Mouse (Mus musculus) layer of hippocampus, adult 9-10 months (tissue): ENCODE measurements at regions not wholly inside any gene's neighbourhood (a gene's known extent, or its start where the extent isn't known, plus 50 kb on each side); places are given as distances from the start of the nearest gene placed in this dataset.
"Not testable (repeated sequence)": the region's sequence is repeated elsewhere in the genome, so short reads cannot be mapped to it uniquely, and the experiment has no call there.

Experiments
- DNase-seq: peaks from one replicate; pipeline ENCODE4 v3.0.0; 2022; ENCODE audit warnings: low spot score

DNA sequence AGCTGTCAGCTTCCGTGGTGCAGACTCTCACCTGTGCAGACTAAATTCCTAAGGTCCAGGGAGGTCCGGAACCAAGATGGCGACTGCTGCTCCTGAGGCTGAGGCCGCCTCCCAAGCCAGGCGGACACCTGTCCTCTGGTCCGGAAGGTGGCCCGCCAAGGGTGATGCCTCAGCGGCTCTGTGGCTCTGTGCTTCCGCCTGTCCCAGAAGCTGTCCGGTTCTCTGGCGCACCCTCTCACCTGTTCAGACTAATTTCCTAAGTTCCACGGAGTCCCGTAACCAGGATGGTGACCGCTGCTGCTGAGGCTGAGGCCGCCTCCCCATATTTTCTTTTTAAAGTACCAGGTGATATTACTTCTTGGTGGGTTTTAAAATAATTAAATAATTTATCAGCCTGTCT is 65.4 kb upstream of the B3galnt2 start:
- DNase-seq: not testable (repeated sequence)

DNA sequence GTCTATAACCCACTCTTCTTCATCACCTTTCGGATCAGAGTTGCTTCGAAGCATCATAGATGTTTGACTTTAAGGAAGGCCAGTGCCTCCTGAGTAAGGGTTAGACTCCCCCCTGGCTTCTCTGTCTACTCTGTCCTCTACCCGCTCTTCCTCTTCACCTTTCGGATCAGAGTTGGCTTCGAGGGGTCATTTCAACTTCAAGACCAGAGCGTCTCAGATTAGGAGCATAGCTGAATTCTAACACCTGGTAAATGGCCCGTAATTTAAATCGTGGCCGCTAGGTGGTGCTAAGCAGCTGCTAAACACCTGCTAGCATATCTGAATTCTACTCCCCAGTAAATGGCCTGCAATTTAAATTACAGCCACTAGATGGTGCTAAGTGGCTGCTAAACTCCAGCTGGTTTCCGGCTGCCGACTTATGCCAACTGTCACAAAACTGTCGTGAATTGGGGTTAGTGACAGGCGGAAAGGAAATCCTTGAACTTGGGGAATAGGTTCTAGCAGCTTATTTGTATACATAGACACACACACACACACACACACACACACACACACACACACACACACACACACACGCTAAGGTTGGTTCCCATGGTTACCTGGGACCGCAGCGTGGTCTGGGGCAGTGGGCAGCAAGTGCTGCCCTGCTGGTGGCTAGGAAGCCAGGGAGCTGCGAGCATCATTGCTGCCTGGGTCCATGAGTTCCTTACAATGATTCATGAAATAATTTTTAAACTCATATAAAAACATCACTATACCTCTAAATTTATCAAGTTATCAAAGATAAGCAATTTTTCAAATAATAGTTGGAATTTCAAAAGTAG is 64.8 kb upstream of the B3galnt2 start:
- DNase-seq: peak; percentile 100

DNA sequence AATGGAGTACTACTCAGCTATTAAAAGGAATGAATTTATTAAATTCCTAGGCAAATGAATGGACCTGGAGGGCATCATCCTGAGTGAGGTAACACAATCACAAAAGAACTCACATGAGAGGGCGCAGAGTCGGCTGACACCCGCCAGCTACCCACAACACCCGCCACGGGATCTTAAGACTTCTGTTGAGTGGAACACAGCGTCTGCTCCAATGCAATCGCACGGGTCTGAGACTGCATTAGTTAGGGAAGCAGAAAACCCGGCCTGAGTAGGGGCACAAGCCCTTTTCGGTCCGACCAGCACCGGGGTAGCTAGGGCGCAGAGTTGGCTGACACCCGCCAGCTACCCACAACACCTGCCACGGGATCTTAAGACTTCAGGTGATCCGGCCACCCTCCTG is 52.1 kb upstream of the B3galnt2 start:
- DNase-seq: not testable (repeated sequence)
